Mouse (Mus musculus) ovary, postnatal 36 days (tissue): ENCODE data around the gene Vmn1r232.

ENCODE experiments used
- DNase-seq: peaks from one replicate; pipeline ENCODE4 v3.0.0; 2022; ENCODE audit warnings: low spot score, mixed read lengths

The Vmn1r232 gene

GRCm38 (mm10) chr17:20919614-20920013 lies at the start of gene Vmn1r232:
Gene Vmn1r232 (minus strand): TSS chr17:20919714.
- DNase-seq: no peak

GRCm38 (mm10) chr17:20966681-20967080 lies 47.2 kb upstream of the Vmn1r232 start:
- no peak for DNase-seq

- no peak for DNase-seq
These were observed 45.9 kb upstream of the Vmn1r232 start for GRCm38 (mm10) chr17:20965421-20965820.

DNA sequence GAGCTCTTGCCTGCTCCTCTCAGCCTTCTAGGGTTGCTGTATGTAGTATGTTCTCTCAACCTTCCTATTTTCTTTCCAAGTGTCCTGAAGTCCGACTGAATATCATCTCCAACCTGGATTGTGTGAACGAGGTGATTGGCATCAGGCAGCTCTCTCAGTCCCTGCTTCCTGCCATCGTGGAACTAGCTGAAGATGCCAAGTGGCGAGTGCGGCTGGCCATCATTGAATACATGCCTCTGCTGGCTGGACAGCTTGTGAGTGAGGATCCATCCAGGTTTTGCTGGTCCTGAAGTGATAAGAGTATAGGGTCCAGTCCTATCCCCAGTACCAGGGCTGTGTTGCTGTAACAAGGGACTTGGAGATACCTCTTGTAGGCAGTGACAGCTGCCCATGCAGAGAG lies 40.9 kb upstream of the Vmn1r232 start:
- DNase-seq: no peak

DNA sequence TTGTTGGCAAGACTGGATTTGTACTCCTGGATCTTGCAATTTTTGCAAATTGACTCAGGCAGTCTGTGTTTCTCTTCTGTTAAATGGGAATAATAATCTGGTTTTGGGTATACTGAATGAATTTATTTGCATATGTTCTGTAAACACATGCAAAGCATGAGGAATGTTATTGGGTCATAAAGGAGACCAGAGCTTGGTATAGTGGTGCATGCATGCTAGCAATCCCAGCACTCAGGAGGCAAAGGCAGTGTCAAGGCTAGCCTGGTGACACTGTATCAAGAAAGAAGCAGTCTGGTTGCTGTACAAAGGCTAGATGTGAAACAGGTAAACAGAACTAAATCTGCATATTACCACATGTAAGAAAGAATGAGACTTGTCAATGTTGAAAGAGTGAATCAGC lies 27.1 kb upstream of the Vmn1r232 start:
- no peak for DNase-seq

DNA sequence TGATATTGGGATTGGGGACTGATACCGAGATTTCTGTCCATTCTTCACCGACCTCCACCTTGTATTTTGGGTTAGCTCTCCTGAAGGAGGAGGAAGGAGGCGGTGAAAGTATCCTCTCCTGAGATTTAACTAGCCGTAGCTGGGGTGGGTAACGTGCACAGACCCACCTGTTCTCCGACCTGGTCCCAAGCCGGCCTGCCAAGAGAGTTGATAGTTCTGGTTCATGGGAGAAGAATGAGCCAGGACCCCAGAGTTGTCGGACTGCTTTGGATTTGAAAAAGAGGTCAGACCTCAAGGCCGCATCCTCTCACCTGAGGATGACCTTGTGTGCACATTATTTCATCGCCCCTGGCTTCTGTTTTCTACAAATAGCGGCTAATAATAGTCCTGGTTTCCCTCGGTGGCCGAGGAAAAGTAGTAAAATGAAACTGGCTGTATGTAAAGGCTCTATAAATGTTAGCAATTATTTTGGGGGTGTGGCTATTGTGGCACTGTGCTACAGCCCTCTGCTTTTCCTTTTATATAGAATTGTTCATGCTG lies 26.6 kb upstream of the Vmn1r232 start:
- no peak for DNase-seq

DNA sequence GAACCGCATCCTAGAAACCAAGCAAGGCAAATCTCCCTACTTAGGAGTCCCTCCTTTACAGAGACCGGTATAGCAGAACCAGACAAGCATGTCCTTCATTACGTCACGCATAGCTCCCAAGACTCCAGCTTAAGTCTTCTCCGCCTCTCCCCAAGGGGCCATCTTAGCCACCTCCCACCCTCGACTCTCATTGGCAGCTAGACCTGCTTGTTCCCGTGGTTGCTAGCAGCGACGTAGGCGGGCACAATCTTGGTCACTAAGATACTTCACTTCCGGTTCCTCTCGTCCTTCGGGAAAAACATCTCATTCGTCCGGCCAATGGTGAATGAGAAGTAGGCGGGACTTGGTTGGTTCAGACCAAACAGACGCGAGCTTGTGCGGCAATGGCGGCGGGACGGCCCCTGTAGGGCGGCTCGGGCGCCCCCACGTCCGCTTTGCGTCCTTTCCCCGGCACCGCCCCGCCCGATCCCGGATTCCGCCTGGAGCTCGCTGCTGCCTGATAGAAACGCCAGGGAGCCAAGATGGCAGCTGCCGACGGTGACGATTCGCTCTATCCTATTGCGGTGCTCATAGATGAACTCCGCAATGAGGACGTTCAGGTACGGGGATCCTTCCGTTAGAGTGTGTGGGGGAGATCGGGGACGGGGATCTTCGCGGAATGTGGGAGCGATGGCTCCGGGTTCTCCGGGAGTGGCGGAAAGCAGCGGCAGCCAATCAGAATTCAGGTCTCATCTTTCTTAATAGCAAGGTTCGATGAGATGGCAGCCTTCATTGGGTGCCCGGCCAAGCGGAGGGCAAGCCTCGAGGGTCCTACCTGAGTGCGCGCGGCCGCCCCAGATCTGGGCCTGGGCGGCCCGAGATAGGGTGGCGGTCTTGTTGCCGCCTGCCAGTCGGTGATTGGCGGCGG lies 25.7 kb upstream of the Vmn1r232 start, which contains the start of gene Ppp2r1a:
TSS of gene Ppp2r1a (plus strand) at position 327 of the 907 bp plus-strand sequence.
- peak; percentile 97 for DNase-seq

DNA sequence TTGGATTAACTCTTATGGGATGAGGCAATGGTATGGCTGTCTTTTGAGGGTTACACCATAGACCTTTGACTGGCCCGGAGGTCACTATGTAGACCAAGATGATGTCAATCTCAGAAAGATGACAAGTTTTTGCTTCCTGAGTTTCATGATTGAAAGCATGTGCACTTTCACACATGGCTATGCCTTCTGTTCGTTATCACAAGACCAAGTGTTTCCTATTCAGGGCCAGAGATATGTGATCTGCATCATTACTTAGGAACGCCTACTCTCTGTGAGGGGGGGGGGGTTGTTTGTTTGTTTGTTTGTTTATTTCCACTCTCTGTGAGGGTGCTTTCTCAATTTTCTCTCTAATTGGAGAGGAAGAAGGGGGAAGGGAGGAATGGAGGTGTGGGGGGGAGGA lies 24.7 kb upstream of the Vmn1r232 start:
- no peak for DNase-seq

DNA sequence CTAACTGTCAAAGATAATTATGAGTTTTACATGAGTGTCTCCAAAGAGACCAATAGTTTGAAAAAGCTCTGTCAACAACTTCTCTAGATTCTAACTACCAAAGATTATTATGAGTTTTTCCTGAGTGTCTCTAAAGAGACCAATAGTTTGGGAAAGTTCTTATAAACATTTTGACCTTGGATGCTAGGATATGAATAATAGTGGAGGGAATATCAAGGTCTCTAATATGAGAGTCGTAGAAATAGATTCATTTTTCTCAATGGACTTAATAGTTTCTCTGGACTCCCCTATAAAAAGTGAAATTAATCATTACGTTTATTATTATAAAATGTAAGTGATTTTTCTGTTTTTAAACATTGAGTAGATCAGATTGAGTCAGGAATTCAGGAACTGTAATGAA lies 14.5 kb downstream of the Vmn1r232 start, which contains the start of gene Vmn1r231:
TSS of gene Vmn1r231 (minus strand) at position 101 of the 400 bp plus-strand sequence.
- no peak for DNase-seq
